Mouse (Mus musculus) gastrocnemius, postnatal 36 days (tissue): ENCODE data around the gene Rarg. TPM values are rescaled to one million over a fixed set of nuclear protein-coding genes. Genes with fewer than 3 reads are reported as not detected.

Experiments
- DNase-seq, 2 experiments: peaks; one replicate each; pipeline ENCODE4 v3.0.0; 2022
- intact Hi-C: fragments of 180-260 bp; cut with DNase I; formaldehyde crosslinking; loops from one replicate; pipeline ENCODE4 v1.15.1; 2025
- total RNA-seq, 2 experiments: library from RNA; stranded (reverse); gene quantifications; 2 replicates each; pipeline ENCODE4 v1.2.3; 2021

Gene Rarg
- total RNA-seq, 2 experiments from 2014 or later: 9.3 to 9.9 TPM

DNA sequence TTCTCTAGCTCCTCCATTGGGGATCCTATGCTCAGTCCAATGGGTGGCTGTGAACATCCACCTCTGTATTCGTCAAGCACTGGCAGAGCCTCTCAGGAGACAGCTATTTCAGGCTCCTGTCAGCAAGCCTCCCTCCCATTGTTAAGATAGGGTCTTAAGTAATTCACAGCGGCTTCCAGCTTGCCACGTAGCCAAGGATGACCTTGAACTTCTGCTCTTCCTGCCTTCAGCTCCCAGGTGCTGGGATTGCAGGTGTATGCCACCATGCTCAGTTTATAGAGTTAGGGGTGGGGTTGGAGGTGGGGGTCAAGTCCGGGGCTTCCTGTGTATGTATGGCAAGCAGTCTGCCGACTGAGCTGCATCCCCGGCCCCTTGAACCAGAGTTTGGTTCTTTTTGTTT is 45.4 kb downstream of the Rarg start:
- DNase-seq: no peak
- intact Hi-C loops: no loop called here

DNA sequence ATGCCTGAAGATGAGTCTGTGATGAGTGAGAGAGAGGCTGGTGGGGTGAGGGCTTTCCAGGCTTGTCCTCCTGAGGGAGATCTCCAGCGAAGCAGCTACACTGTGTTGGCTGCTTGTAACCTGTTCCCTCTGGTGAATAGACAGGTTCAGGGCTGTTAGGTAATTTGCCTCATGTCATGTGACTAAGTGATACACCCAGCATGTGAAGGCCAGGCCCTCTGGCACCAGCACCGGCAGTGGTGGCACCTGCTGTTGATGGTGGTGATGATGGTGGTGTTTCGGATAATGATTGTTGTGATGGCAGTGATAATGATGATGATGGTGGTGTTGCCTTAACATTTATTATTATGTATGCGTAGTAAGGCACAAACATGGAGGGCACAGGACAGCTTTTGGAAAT is 46.5 kb downstream of the Rarg start:
- intact Hi-C loops: no loop called here
- no peak for DNase-seq

DNA sequence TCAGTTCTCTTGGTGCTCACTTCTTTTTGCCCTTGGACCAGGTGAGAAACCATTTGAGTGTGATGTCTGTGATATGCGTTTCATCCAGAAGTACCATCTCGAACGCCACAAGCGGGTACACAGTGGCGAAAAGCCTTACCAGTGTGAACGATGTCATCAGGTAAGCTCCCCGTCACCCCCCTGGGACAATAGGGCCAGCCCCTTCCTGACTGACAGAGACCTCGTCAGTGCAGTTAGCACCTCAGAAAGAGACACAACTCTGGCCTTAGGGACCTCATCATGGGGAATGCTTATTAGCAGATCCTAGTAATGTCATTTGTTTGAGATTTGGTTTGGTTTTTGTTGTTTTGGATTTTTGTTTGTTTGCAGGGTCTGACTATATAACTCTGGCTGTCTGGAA is 48.2 kb downstream of the Rarg start:
- no peak for DNase-seq
- intact Hi-C loops: no loop called here

- intact Hi-C loops: no loop called here
- no peak for DNase-seq
Measured at GRCm38 (mm10) chr15:102208092-102208561, 49.2 kb downstream of the Rarg start.

DNA sequence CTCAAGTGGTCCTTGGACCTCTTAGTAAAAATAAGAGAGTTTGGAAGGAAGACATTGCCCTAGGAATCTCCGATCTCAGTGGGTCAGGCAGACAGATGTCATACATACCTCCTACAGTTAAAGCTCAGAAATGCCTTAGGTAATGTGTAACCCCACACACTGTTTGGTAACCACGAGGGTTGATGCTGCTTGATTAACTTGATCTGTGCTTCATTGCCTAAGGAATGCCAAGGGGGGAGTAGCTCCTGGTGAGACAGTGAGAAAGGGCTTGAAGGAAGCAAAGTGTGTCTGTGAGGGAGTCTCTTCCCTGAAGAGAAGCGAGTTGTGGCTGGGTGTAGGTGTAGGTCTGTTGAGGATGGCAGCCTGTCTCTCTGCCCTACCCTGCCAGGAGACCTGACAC is 50.0 kb downstream of the Rarg start:
- DNase-seq: no peak
- intact Hi-C loops: no loop called here

- DNase-seq: no peak
- intact Hi-C loops: no loop called here
Measured at GRCm38 (mm10) chr15:102205779-102206178, 51.5 kb downstream of the Rarg start.

GRCm38 (mm10) chr15:102204674-102205505 is 52.4 kb downstream of the Rarg start, which contains the start of gene Csad:
Gene Csad, minus strand, starts transcription at chr15:102204724.
- intact Hi-C loops: no loop called here
- DNase-seq: no peak

- peak; percentile 54 for DNase-seq
- intact Hi-C loops: no loop called here
Measured at GRCm38 (mm10) chr15:102203835-102204381, 53.4 kb downstream of the Rarg start.

- intact Hi-C loops: no loop called here
- peak; percentile 84 to 97 for DNase-seq
Measured at GRCm38 (mm10) chr15:102202971-102203834, 54.1 kb downstream of the Rarg start, which contains the start of gene Zfp740. Gene Zfp740, plus strand, starts transcription at chr15:102203249.

DNA sequence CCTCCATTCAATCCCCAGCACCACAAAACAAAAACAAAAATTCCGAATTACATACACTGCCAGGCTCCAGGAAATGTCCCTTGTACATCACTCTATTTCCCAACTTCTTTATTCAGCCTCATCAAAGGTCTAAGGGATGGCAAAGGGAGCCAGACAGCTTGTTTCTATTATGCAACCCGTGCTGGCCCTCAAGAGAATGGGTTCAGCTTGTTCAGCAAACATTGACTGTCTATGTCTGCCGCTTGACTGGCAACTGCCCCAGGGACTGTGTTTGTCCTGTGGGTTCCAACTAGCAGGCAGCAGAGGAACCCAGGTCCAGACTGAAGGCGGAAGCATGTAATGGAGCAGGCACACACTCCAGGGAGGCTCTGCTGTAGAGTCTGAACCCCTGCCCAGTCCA is 58.5 kb downstream of the Rarg start:
- no peak for DNase-seq
- intact Hi-C loops: no loop called here

DNA sequence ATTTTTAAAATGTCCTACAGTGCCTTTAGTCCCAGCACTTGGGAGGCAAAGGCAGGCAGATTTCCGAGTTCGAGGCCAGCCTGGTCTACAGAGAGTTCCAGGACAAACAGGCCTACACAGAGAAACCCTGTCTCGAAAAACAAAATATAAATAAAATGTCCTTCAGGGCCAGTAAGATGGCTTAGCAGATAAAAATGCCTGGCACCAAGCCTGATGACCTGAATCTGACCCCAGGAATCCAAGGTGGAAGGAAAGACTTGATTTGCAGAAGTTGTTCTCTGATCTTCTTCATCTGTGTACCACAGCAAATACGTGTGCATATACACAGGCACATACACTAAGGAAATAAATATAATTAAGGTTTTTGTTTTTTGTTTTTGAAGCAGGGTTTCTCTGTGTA is 61.9 kb downstream of the Rarg start:
- intact Hi-C loops: no loop called here

DNA sequence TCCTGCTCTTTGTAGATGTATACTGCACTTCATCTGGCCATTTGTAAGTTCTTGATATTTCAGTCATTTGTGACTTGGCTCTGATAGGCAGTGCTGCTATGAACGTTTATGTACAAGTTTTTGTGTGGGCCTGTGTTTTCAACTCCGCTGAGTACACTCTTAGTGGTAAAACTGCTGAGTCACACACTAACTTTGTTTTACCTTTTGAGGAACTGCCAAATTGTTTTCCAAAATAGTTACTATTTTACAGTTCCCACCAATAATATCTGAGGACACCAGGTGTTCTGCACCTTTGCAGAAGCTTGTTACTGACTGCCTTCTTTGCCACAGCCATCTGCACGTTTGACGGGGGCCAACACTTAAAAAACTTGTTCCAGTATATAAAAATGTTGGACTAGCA is 62.9 kb downstream of the Rarg start:
- no peak for DNase-seq
- intact Hi-C loops: no loop called here

More for the DNA sequence above, 61.9 kb downstream of the Rarg start:
- DNase-seq: no peak

- intact Hi-C loops: no loop called here
Measured at GRCm38 (mm10) chr15:102193652-102194051, 63.7 kb downstream of the Rarg start.

GRCm38 (mm10) chr15:102192820-102193386 is 64.4 kb downstream of the Rarg start:
- intact Hi-C loops: no loop called here
- DNase-seq: no peak

More at GRCm38 (mm10) chr15:102193652-102194051, 63.7 kb downstream of the Rarg start:
- DNase-seq: no peak

- DNase-seq: no peak
- intact Hi-C loops: no loop called here
Measured at GRCm38 (mm10) chr15:102192271-102192812, 65.0 kb downstream of the Rarg start.

- DNase-seq: no peak
- intact Hi-C loops: no loop called here
Measured at GRCm38 (mm10) chr15:102191699-102192098, 65.6 kb downstream of the Rarg start.

DNA sequence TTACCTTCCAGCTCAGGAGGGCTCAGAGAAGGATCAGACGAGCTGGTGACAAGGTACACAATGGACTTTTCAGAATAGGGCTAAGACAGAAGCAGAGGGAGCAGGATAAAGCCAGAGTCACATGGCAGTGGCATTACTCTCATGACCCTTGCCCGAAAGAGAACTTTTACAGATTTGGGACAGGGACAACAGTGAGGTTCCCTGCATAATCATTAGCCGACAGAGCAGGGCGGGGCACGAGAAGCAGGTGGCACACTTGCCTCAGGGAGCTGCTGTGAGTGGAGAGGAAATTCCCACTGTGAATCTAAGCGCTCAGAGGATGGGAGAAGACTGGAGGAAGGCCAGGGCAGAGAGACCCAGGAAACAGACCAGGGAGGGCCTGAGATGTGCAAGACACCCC is 68.4 kb downstream of the Rarg start:
- intact Hi-C loops: no loop called here
- DNase-seq: no peak

DNA sequence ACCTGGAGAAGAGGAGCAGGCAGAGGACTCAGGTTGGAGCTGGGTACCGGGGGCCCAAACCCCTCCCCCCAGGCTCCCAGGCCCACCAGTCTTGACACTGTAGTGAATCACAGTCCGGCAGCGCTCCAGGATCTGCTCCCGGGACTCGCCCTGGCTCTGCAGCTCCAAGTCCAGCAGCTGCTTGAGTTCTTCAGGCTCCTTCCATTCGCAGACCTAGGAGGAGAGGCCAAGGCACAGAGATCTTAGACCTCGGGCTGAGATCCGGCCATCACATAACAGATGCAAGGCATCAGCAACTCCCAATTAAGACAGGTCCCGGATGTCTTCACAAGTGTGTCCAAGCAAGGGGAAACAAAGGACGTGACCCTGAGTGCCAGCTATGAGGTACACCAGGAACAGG is 69.2 kb downstream of the Rarg start:
- peak in 1 of 2 experiments; percentile 42 for DNase-seq
- intact Hi-C loops: no loop called here

GRCm38 (mm10) chr15:102186239-102186638 is 71.1 kb downstream of the Rarg start:
- no peak for DNase-seq
- intact Hi-C loops: no loop called here
